Mouse (Mus musculus) layer of hippocampus, adult 8-10 months (tissue): ENCODE data around the gene Pla2g6. TPM values are rescaled to one million over a fixed set of nuclear protein-coding genes. Genes with fewer than 3 reads are reported as not detected.

Experiments used
- DNase-seq, 2 experiments: peaks; one replicate each; pipeline ENCODE4 v3.0.0; 2022; ENCODE audit warnings: low spot score in 2 of 2
- total RNA-seq, 4 experiments: library from RNA; stranded (reverse); gene quantifications; 2 replicates each; pipeline ENCODE4 v1.2.4; 2022

Pla2g6 gene
- total RNA-seq, 4 experiments from 2014 or later: 21.0 to 24.8 (median 23.8) TPM

DNA sequence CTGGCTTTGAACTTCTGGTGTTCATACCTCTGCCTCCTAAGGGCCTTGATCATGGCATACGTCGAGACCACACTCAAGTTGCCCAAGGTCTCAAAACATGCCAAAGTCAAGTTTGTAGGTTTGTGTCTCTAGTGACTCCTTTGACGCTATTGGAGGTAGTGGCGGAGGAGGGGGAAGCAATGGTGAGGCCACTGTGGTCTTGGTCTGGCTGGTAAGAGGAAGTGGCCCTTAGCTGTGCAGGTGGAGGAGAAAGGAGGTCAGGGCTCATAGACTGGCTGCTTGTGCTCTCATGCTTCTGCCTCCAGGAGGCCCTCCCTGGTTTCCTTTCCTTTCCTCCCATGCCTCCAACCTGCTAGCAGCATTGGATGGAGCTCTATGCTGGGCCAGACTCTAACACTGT, 22.7 kb upstream of the Pla2g6 start:
- no peak for DNase-seq

DNA sequence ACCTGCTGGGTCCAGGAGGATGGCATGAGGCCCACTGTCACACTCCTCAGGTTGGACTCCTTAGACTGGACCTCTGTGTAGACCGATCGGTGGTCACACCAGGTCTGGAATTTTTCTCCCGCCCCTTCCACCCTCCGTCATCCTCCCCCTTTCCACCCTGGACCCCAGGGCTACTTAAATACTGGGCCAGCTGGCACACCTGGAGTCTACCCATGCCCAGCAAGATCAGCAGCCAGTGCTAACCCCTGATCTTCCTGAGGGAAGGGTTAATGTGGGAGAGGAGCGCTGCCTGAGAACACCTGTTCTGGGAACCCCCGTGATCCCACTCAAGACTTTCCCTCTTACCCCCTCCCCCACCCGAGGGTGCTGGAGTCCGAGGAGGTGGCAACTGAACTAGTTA, 20.5 kb upstream of the Pla2g6 start:
- DNase-seq: no peak

DNA sequence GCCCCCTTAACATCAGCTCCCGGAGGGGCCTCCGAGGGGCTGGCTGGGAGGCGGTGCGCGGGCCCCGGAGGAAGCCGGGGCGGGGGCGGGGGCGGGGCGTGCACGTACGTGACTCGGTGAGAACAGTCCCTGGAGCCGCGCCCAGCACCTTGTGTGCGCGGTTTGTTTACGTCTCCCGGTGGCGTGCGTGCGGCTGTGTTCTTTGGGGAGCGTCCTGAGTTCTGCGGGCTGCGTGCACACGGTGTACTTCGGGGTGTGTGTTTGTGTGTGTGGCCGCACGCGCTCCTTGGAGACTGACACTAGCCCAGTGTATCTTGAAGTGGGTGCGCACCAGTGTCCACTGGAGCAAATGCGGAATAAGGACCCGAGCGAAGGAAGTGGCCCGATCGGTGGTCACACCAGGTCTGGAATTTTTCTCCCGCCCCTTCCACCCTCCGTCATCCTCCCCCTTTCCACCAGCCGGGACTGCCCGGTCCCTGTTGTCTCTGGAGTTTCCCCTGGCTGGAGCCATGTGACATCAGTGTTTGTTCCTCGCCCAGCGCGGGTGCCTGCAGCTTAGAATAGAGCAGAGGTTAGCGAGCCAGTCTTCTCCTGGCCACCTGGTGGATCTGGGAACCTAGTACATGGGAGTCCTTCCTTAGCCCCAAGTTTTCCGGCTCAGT, 19.8 kb upstream of the Pla2g6 start:
- no peak for DNase-seq

DNA sequence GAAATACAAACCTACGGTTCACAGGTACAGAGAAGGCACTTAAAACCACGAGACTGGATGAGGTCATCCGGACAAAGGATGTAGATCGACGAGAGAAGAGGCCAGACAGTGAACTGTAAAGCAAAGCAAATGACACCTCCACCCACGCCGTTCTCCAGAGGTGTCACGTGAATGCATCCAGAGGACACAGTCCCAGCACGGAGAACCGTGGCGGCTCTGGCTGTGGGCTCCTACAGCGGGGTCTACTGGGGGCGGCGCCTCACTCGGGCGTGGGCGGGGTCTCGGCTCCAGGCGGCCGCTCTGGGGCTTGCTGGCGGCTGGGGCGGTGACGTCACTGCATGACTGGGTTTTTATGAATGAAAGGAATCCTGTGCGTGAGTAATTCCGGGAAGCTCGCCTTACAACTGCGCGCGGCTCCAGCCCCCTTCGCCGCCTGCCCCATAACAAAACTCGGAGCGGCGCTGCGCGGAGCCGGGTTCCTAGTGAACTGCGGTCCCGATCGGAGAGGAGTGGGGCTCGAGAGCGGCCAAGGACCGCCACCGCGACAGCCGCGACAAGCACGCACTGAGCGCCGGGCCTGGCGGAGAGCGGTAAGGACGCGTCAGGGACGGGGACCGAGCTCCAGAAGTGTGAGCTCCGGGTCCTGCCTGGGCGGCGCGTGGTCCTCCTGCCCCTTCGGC, 19.1 kb upstream of the Pla2g6 start:
- peak; percentile 77 for DNase-seq

DNA sequence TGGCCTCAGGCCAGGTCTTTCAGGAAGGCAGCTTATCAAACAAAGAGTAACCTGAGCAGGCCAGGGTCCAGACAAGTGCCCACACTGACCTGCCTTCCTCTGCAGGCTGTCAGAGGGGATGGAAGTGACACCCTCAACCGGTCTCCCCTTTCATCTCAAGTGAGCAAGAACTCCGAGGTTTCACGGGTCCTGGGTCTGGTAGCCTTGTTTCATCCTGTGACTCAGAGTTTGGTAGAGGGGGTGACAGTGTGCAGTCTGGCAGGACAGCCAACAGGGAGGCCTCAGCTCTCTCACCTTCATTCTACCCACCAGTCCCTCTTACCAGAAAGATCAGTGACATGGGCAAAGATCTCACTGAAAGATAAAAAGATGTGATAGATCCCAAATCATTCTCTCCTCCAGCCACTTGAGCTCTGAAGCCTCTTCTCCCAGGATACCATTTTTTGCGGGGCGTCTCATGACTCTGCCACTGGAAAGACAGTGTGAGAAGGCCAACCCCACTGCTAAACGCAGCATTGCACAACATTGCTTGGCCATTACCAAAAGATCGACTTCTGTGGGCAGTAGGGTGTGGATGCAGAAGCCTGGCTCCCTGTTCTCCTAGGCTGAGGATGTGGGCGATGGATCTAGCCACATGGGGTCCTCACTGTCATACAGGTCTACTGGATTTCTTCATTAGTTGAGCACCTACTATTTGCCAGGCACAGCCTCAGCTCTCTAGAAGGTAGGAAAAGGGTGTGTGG, 18.0 kb upstream of the Pla2g6 start, which contains the start of gene Maff:
Gene Maff (plus strand): TSS at position 571 of the 743 bp plus-strand sequence.
- DNase-seq: no peak

DNA sequence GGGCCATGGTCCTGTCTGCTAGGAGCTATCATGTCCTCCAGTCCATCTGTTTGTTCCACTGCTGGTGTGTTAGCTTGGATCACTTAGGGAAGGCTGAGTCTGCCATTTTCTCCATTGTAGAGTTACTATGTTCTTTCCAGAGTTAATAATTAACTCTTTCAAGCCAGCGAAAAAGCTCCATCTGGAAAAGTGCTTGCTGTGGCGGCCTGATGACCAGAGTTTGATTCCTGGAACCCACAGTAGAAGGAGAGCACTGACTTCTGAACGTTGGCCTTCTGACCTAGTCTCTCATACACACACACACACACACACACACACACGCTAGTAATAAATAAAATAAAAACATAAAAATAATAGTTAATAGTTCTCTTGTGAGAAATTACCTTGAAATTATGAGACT, 16.4 kb upstream of the Pla2g6 start:
- no peak for DNase-seq

DNA sequence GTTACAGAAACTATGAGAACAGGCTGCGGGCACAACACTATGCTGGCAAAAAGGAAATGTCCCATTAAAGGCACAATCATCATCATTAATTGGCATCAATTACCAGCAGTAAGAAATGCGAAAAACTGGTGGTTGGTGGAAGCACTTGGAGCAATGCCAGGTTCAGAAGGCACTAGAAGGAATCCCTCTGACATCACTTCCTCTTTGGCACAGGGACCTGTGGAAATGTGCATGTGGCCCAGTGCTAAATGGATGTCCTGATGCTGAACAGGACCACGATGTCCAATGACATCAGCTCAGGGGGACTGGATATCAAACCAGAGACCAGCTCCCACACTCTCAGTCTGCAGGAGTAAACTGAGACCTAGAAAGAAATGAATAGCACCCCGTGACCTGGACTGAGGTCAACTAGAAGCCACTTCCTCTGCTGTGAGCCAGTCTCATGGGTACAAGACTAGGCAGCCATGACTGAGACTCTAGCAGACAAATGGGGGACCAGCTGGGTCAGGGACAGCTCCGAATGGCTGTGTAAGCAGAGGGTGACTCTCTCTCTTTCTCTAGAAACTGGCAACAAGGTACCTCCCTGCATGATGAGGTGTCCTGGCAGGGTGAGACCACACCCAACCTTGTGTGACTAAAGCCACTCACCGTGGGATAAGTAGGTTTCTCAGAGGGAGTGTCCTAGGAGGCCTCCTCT, 14.6 kb upstream of the Pla2g6 start:
- no peak for DNase-seq

DNA sequence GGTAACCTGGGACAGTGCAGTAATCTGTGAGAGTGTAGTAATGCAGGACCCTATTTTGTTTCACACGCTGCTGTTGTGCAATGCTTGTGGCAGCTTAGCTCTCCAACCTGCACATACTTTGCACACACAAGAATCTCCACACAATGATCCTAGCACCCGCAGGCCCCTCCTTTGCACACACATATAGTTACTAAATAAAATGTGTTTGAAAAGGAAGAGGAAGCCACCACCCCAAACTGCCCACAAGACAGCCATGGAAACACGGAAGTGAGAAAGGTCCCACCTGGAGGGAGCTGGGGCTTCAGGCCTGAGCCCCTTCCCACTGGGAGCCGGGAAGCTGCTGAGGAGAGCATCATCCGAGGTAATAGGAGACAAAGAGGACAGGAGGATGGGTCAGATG, 10.8 kb upstream of the Pla2g6 start:
- no peak for DNase-seq

DNA sequence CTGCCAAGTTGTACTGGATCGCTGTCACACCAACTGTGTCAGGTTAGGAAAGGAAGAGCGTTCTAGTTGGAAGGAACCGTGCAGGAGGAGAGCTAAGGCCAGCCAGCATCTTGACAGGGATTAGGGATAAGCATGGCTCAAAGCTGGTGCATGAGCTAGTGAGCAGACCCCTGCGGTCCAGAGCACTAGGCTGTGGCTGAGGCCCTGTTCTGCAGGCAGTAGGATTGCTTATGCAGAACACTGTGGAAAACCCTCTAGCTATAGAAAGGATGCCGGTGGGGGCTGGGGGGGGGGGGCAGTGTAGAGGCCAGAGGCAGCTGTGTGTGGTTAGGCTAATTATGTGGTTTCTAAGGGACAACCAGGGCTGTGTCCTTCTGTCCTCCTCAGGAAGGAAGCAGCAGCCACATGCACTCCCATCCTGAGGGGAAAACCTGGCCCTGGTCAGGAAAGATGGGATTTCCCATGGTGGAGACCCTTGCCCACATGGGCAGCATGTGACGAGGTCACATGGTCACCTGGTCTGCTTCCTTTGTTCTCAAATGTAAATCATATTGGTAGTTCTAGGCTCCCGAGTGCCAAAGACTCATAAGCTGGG, 7.0 kb upstream of the Pla2g6 start:
- DNase-seq: no peak

DNA sequence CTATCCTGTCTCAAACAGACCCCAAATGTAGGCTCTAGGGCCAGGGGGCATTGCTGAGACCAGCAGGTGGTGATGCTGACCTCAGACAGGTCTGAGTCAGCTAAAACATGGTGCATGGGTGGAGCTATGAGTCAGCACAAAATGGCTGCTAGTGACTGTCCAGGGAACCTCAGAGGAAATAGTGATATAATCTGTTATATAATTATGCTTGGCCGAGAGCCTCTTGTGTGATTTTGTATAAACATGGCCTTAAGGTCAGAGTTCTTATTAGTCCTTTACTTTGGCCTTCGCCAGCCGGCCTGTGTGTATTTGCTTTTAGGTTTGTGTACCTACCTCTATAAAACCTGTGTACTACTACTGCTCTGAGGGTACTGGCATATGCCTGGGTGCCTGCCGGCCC, 5.2 kb upstream of the Pla2g6 start:
- no peak for DNase-seq

DNA sequence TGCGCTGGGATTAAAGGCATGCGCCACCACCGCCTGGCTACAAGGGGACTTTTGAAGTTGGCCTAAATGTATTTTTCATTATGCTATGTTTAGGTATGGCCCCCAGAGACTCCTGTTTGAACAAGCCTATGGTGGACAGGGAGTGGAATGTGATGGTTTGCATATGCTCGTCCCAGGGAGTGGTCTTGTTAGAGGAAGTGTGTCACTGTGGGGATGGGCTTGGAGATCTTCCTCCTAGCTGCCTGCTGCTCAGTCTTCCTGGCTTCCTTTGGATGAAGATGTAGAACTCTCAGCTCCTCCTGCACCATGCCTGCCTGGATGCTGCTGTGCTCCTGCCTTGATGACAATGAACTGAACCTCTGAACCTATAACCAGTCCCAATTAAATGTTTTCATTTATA, 2.3 kb upstream of the Pla2g6 start:
- no peak for DNase-seq

DNA sequence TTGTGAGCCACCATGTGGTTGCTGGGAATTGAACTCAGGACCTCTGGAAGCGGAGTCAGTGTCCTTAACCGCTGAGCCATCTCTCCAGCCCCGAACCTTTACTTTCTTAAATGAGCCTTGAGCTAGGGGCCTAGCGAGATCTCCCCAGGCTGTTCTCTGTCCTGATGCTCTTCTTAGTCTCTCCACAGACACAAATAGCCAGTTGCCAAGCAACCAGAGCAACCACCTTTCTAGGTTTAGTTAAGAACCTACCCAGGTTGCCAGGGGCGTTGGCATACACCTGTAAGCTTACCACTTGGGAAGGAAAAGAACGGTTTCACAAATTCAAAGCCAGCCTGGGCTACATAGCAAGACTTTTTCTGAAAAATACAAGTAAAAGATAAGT, 1.8 kb upstream of the Pla2g6 start:
- no peak for DNase-seq

DNA sequence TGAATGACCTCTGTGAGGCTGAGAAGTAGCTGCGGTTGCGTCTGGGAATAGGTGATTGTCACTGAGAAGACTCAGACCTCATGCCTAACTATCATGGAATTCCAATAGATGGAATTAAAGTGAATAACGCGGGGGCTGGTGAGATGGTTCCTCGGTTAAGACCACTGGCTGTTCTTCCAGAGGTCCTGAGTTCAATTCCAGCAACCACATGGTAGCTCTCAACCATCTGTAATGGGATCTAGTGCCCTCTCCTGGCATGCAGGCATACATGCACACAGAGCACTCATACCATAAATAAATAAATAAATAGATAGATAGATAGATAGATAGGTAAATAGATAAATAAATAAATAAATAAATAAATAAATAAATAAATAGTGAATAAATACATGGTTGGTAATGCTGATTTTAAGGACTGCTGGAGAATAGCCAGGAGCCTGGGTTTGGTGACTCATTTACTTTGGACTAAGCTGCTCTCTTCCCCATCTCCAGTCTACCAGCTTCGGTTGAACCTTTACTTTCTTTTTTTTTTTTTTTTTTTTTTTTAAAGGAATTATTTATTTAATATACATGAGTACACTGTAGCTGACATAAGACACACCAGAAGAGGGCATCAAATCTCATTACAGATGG, 1.3 kb upstream of the Pla2g6 start:
- no peak for DNase-seq

DNA sequence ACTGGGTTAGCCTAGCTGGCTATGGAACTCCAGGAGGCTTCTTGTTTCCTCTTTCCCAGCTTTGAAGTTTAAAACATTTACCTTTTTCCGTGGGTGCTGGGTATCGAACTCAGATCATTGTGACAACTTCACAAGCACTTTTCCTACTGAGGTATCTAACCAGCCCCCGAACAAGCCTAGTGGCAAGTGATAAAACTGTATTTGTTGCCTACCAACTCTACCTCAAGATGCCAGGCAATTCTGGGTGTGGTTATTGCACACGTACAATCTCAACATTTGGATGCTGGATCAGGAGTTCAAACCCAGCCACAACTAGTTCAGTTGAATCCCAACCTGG, 717 bp upstream of the Pla2g6 start:
- DNase-seq: no peak

DNA sequence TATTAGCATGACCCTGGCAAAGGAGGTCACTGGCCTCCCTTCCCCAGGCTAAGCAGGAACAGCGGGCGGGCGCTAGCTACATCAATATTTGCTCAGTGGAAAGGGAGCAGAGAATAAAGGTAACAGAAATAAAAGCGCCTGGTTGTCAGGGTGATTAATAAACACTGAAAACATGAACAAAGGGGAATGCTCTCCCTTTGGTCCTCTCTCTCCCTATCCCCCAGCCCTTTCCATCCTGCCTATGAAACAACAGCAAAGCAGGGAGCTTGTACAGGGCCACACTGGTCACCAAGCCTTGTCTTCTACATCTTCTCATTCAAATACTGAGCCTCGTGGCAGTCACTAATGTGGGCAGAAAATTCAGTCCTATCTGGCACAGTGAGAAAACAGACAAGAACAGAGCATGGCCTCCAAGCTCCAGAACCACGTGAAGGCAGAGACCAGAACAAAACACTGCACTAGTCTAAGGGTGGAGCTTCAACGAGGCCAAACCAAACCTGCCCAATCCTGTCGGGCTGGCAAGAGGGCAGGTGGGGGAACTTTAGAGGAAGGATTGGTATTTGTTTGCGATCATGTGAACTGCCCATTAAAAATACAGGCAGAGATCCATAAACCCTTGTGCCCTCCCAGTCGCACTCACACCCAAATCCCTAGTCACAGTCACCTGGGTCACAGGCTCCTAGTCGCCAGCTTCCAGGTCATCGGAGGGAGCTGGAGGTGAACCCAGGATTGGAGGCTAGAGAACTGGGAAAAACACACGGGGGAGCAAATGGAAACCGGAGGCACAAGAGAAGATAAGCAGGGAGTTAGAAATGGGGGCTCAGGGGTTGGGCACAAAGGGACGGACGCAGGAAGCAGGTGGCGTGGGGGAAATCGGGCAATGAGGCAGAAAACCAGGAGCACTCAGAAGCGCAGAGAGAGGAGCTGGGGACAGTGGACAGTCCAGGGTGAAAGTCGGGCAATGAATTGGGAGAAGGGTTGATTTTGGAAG, 924 bp downstream of the Pla2g6 start:
- DNase-seq: peak in 1 of 2 experiments; percentile 21

DNA sequence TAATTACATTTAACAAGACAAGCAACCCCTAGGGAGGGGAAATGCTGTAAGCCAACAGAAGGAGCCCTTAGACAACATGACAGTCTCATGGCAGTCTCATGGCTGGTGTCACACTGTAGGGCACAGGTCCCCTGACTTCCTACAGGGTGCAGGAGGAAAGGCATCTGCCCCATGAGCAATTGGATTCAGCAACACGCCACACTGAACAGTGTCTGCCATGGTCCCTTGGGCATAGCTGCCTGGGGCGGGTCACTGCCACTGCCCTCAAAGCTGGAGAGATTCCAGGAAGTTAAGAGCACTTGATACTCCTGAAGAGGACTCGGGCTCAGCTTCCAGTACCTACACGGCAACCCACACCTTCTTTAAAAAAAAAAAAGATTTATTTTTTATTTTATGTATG, 1.9 kb downstream of the Pla2g6 start:
- DNase-seq: no peak

DNA sequence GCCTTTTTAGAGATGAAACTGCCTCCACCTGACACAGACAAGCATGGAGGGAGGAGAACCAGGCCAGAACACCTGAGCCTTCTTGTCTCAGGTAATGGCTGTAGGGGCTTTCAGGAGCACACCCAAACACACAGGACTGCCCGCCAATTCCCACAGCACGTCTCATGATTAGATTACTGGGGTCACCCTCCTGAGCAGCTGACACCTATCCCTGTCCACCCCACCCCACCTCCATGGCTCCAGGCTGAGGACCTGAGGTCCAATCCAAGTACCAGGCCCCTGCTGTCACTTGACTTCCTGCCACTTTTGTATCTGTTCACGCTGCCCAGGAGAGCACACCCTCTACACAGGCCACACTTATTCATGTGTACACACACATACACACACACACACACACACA, 2.4 kb downstream of the Pla2g6 start:
- DNase-seq: no peak

DNA sequence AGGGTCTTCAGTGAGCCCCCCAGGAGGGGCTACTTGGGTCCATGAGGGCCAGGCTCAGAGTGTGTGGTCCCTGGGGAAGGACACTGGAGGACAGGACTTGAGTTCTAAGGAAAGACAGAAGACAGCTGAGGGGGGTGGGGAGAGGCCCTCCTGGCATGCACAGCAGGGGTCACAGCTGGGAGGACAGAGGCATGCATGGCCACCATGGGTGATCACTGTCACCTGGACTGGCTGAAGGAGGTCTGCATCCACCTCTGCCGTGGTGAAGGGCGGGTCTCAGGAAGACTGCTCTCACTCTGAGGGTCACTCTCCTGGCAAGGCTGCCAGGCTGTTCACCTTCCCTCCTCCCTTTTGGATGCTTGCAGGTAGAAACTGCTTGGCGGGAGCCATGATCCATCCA, 3.8 kb downstream of the Pla2g6 start:
- DNase-seq: no peak

DNA sequence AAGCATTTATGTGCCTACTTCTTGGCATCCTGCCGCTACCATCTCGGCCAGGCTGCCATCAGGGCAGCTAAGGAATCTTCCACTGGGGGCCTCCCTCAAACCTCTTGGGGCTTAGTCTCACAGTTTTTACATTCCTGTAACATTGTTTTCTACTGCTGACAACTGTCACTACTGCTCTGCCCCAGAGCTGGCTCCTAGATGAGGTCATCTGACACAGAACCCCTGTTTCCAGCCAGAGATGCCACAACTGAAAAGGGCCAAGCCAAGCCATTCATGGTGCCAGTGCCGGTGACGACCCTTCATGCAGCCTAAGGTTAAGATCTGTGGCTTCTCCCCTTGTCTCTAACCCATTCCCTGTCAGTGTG, 4.4 kb downstream of the Pla2g6 start:
- no peak for DNase-seq
